Mouse (Mus musculus): Measurements from ENCODE around the gene Slc23a3. TPM values are rescaled to one million over a fixed set of nuclear protein-coding genes. Genes with fewer than 3 reads are reported as not detected.

The Slc23a3 gene
- 0.15 TPM in 2 replicates for polyA plus RNA-seq (2015; fragmentation: Nextera tagmentation; extraction: Ambion mirVana)

GRCm38 (mm10) chr1:75133421-75134207, at the start of gene Slc23a3:
TSS of gene Slc23a3 (minus strand) at chr1:75133890.
- Histone ChIP-seq H3K4me2 (replicated peaks) (no peak within 1 kb of the TSS), H3K4me3 (no peak within 1 kb of the TSS), H3K9me3 (no peaks in the 10 kb centered on the region), H3K27ac (no peak within 1 kb of the TSS), H3K4me1 (no peaks in the 10 kb centered on the region), H3K27me3 (no peaks in the 10 kb centered on the region), H3K9ac (no peak within 1 kb of the TSS), H3K36me3 (peaks cover 36% of the 10 kb centered on the region)
- no peak for ATAC-seq (ENCODE audit: low FRiP score, low read depth)
- WGBS: 64% methylated on average over 12 of the region's 12 CpGs

- H3K4me1 ChIP-seq: peaks cover 18% of the 10 kb centered on the region
- no peak overlapping the region for H3K9ac ChIP-seq
- H3K27ac ChIP-seq: no peak overlapping the region
- no peaks in the 10 kb centered on the region for H3K9me3 ChIP-seq
- H3K27me3 ChIP-seq: no peaks in the 10 kb centered on the region
- no peak overlapping the region for H3K4me2 ChIP-seq (replicated peaks)
- no peak overlapping the region for H3K4me3 ChIP-seq
- no peak for ATAC-seq (ENCODE audit: low FRiP score, low read depth)
- 68% methylated on average over 4 of the region's 4 CpGs for WGBS
- H3K36me3 ChIP-seq: peaks cover 70% of the 10 kb centered on the region
These were observed 48.5 kb upstream of the Slc23a3 start for GRCm38 (mm10) chr1:75182160-75182559.

DNA sequence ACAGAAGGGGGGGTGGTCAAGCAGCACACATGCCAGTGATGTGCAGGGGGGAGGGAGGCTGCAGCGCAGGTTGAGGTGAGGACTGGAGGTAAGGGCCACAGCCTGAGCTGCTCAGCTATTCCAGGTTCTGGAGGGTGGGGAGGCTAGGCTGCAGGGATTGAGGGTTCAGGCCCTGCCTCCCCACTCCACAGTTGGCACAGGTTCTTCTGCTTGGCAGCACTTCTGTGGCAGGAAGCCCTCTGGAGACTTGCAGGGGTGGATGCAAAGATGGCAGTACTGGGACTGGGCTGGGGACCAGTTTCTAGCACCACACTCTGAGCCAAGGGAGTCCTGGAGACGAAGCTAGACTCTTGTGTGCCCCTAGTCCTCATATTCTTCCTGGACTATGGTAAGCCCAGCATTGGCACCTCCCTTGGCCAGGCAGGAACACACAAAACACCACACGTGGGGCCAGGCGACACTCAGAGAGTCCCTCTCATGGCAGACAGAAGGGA, 47.7 kb upstream of the Slc23a3 start:
- Histone ChIP-seq H3K27me3 (no peaks in the 10 kb centered on the region), H3K4me1 (peaks cover 18% of the 10 kb centered on the region), H3K36me3 (peaks cover 70% of the 10 kb centered on the region), H3K27ac (no peak overlapping the region), H3K9me3 (no peaks in the 10 kb centered on the region), H3K4me2 (replicated peaks) (no peak overlapping the region), H3K9ac (no peak overlapping the region), H3K4me3 (no peak overlapping the region)
- WGBS: 88% methylated on average over 4 of the region's 4 CpGs
- ATAC-seq (ENCODE audit: low FRiP score, low read depth): no peak

DNA sequence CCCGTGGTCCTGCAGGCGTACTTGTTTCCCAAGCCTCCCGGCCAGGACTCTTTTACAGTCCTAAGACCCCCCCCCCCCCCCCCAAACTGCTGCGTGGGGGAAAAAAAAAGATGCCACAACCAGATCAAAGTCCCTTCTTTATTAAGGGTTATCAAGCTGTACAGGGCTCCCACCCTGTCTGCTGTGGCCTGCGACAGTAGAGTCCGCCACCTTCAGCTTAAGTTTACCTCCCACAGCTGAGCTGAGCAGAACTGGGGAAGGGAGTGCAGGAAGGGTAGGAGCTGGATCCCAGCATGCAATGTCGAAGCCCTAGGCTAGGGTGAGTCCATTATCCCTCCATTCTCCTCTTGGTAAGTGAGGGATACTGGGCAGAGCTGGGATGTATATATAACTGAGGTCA, 47.1 kb upstream of the Slc23a3 start:
- peaks cover 70% of the 10 kb centered on the region for H3K36me3 ChIP-seq
- no peaks in the 10 kb centered on the region for H3K27me3 ChIP-seq
- peak overlapping the region; percentile 100 for H3K4me2 ChIP-seq (replicated peaks)
- no peak for ATAC-seq (ENCODE audit: low FRiP score, low read depth)
- H3K4me1 ChIP-seq: peaks cover 18% of the 10 kb centered on the region
- 41% methylated on average over 6 of the region's 7 CpGs for WGBS
- no peak overlapping the region for H3K9ac ChIP-seq
- no peak overlapping the region for H3K27ac ChIP-seq
- peak overlapping the region; percentile 63 for H3K4me3 ChIP-seq
- H3K9me3 ChIP-seq: no peaks in the 10 kb centered on the region

GRCm38 (mm10) chr1:75180105-75180590, 46.5 kb upstream of the Slc23a3 start, which contains the start of gene Abcb6:
TSS of gene Abcb6 (minus strand) at chr1:75180392.
- Histone ChIP-seq H3K36me3 (peaks cover 70% of the 10 kb centered on the region), H3K27me3 (no peaks in the 10 kb centered on the region), H3K4me1 (peaks cover 18% of the 10 kb centered on the region), H3K9me3 (no peaks in the 10 kb centered on the region), H3K9ac (peak within 1 kb of the TSS; percentile 78), H3K4me3 (peak within 1 kb of the TSS; percentile 63), H3K27ac (no peak within 1 kb of the TSS), H3K4me2 (replicated peaks) (peak within 1 kb of the TSS; percentile 100)
- under 1% methylated on average over 31 of the region's 31 CpGs for WGBS
- ATAC-seq (ENCODE audit: low FRiP score, low read depth): peak; percentile 95

- peak overlapping the region; percentile 78 for H3K9ac ChIP-seq
- WGBS: 9% methylated on average over 23 of the region's 23 CpGs
- H3K27me3 ChIP-seq: no peaks in the 10 kb centered on the region
- H3K4me2 ChIP-seq (replicated peaks): peak overlapping the region; percentile 100
- H3K9me3 ChIP-seq: no peaks in the 10 kb centered on the region
- peak overlapping the region; percentile 63 for H3K4me3 ChIP-seq
- ATAC-seq (ENCODE audit: low FRiP score, low read depth): peak; percentile 38
- H3K27ac ChIP-seq: no peak overlapping the region
- peaks cover 18% of the 10 kb centered on the region for H3K4me1 ChIP-seq
- peaks cover 68% of the 10 kb centered on the region for H3K36me3 ChIP-seq
These were observed 45.8 kb upstream of the Slc23a3 start for GRCm38 (mm10) chr1:75179334-75180104.

DNA sequence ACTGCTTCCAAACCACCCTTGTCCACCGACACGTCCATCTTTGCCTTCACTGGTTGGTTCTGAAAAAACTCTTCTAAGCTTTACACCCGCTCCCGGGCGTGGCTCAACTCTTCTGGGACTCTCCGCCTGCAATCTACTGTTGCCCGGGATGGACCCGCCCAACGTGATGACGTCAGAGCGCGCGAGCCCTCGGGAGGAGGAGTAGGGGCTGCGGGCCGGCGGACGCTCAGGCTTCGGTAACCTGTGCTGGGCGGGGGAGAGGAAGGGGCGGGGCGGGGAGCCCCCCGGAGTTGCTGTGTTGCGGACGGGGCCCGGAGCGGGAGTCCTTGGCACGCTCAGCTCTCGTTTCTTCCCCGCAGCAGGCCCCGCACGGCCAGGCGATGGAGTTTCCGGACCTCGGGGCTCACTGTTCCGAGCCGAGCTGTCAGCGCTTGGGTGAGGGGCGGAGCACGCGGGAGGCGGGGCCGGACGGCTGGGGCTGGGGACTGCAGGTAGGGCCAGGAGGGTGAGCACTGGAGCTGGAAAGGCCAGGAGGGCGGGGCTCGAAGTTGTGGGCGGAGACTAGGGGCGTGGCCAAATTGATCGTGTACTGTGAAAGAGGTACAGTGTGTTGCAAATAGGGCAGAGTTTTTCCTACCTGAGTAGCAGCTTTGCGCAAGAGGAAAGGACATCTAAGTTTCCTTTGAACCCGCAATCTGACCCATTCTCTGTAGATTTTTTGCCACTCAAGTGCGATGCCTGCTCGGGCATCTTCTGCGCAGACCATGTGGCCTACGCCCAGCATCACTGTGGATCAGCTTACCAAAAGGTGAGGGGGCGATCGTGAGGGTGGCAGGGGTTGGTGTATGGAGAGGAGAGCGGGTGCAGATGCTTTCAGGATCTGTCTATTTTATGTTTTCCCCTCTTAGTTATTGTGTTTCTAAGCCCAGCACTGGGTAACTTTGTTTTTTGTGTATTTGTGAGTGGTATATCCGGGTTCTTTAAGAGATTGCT, 35.1 kb upstream of the Slc23a3 start, which contains the start of gene Zfand2b:
Gene Zfand2b (plus strand): TSS at position 175 of the 993 bp plus-strand sequence.
- Histone ChIP-seq H3K27me3 (no peaks in the 10 kb centered on the region), H3K4me1 (peaks cover 9% of the 10 kb centered on the region), H3K36me3 (peaks cover 41% of the 10 kb centered on the region), H3K4me2 (replicated peaks) (peak within 1 kb of the TSS; percentile 80), H3K4me3 (peak within 1 kb of the TSS; percentile 70), H3K9me3 (no peaks in the 10 kb centered on the region), H3K27ac (peak within 1 kb of the TSS; percentile 86), H3K9ac (peak within 1 kb of the TSS; percentile 70)
- WGBS: under 1% methylated on average over 57 of the region's 59 CpGs
- peak; percentile 98 for ATAC-seq (ENCODE audit: low FRiP score, low read depth)

- WGBS: 10% methylated on average over 7 of the region's 7 CpGs
- ATAC-seq (ENCODE audit: low FRiP score, low read depth): no peak; the same call in 1 of the 2 replicates
These were observed 34.4 kb upstream of the Slc23a3 start for GRCm38 (mm10) chr1:75168093-75168471.

GRCm38 (mm10) chr1:75160256-75160617, 26.5 kb upstream of the Slc23a3 start:
- Histone ChIP-seq H3K4me3 (no peak overlapping the region), H3K9ac (no peak overlapping the region), H3K4me2 (replicated peaks) (no peak overlapping the region), H3K27me3 (no peaks in the 10 kb centered on the region), H3K36me3 (no peaks in the 10 kb centered on the region), H3K27ac (no peak overlapping the region), H3K4me1 (no peaks in the 10 kb centered on the region), H3K9me3 (no peaks in the 10 kb centered on the region)
- no peak for ATAC-seq (ENCODE audit: low FRiP score, low read depth)
- 73% methylated on average over 4 of the region's 4 CpGs for WGBS

More at GRCm38 (mm10) chr1:75168093-75168471, 34.4 kb upstream of the Slc23a3 start:
- H3K27ac ChIP-seq: peak overlapping the region; percentile 86; the same call in 1 of the 2 replicates
- no peaks in the 10 kb centered on the region for H3K9me3 ChIP-seq
- peak overlapping the region; percentile 80 for H3K4me2 ChIP-seq (replicated peaks)
- H3K4me1 ChIP-seq: peaks cover 9% of the 10 kb centered on the region
- H3K27me3 ChIP-seq: no peaks in the 10 kb centered on the region
- H3K4me3 ChIP-seq: peak overlapping the region; percentile 70
- H3K9ac ChIP-seq: peak overlapping the region; percentile 70
- H3K36me3 ChIP-seq: peaks cover 34% of the 10 kb centered on the region

DNA sequence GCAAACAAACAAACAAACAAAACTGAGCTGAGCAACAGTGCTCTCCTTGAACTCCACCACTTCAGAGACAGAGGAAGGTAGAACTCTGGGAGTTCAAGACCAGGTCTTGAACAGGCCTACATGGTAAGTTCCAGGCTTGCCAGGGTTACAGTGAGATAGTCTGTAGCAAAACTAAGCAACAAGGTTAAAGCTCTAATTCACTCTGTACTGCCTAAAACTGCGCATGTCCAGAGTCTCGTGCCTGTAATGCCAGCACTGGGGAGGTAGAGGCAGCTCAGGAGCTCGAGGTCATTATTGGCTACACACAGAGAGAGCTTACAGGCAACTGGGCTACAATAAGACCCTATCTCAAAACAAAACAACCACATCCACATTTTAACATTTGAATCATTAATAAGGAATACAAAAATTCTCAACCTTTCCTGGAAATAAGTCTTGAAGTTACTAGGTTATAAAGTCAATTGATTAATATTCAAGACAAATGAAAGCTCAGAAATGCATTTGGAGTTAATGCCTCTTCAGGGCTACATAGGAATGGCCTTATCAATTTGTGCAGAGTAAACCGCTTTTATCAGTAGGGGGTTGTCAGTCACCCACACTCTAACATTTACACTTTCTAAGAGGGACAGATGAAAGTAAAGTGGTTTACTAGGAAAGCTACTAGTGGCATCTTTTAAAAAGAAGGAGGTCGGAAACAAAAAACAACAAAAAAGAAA, 26.0 kb upstream of the Slc23a3 start:
- WGBS: 65% methylated on average over 5 of the region's 5 CpGs
- no peak for ATAC-seq (ENCODE audit: low FRiP score, low read depth)
- Histone ChIP-seq H3K4me3 (no peak overlapping the region), H3K36me3 (no peaks in the 10 kb centered on the region), H3K9ac (no peak overlapping the region), H3K4me1 (no peaks in the 10 kb centered on the region), H3K27me3 (no peaks in the 10 kb centered on the region), H3K27ac (no peak overlapping the region), H3K4me2 (replicated peaks) (no peak overlapping the region), H3K9me3 (no peaks in the 10 kb centered on the region)

DNA sequence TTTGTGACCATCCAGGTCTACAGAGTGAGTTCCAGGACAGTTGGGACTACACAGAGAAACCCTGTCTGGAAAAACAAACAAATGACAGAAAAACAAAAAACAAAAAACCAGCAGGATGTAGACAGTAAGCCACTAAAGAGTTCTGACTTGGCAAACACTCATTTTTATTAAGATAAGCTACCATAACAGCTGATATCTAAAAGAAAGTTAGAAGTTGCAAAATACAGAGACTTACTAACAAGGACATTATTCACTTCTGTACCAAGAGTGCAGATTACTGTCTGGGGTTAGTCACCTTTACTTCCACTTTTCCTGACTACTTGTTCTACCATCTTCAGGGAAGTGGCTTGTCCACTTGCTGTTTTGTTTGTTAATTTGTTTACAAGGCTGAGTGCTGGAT, 25.3 kb upstream of the Slc23a3 start:
- Histone ChIP-seq H3K27ac (no peak overlapping the region), H3K4me1 (no peaks in the 10 kb centered on the region), H3K27me3 (no peaks in the 10 kb centered on the region), H3K4me2 (replicated peaks) (no peak overlapping the region), H3K36me3 (no peaks in the 10 kb centered on the region), H3K4me3 (no peak overlapping the region), H3K9ac (no peak overlapping the region), H3K9me3 (no peaks in the 10 kb centered on the region)
- ATAC-seq (ENCODE audit: low FRiP score, low read depth): no peak

Data from limb, embryonic 13.5 days (tissue).